Mouse (Mus musculus): ENCODE measurements around the gene Klhl41. TPM values are rescaled to one million over a fixed set of nuclear protein-coding genes. Genes with fewer than 3 reads are reported as not detected.

Klhl41 gene
- total and polyA plus RNA-seq, 2 experiments from 2014 or later, result 0.10 TPM

DNA sequence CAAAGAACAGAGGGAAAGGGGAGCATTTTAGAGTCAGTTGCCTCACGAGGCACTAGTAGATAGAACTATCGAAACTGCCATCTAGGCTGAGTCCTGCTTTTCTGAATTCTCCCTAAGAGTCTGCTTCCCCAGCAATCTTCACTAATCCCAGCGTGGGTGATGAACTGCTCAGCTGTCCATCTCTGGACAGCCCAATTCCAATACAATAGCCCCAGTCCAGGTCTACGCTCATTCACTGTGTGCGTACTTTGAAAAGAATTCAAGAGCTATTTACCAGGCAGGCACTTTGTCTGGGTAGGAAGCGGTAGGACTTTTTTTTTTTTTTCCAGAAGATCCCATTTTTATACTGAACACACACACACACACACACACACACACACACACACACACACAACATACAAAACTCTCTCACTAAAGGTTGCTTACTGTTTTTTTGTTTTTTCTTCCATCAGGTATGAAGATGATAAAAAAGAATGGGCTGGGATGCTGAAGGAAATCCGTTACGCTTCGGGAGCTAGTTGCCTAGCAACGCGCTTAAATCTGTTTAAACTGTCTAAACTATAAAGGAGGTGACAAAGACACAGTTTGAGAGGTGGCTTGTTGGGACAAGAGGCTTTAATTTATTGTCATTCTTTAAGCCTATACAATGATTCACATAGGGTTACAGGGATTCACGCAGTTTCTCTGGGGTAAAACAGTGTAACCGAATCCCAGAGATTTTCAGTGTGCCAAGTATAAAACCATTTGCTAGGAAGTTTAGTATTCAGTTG, 13.3 kb downstream of the Klhl41 start:
- peak; percentile 72 for ATAC-seq

DNA sequence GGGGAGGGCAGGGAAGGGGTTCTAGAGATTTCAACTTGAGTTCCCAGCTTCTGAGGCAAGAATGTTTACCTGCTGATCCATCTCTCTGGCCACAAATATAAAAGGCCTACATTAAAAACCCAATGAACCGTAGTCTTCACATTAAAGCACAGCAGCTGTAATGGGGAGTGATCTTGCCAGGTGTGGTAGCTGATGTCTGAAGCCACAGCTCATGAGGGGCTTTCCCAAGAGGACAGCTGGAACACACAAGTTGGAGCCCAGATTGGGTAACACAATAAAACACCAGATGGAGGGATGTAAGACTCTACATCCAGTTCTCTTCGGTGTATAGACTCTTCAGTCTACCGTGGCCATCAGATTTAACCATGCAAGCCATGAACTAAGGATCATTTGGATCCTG, 14.6 kb downstream of the Klhl41 start:
- Histone ChIP-seq H3K36me3 (ENCODE audit: insufficient read depth) (peaks cover 19% of the 10 kb centered on the region), H3K9me3 (ENCODE audit: low read length) (no peaks in the 10 kb centered on the region), H3K4me2 (ENCODE audit: low read depth) (no peak overlapping the region), H3K27ac (ENCODE audit: low read depth, low read length) (no peak overlapping the region), H3K4me3 (ENCODE audit: low read depth, low read length) (no peak overlapping the region), H3K27me3 (ENCODE audit: insufficient read depth, low read length) (no peaks in the 10 kb centered on the region), H3K4me1 (ENCODE audit: insufficient read depth) (0 out of 2 replicates have a peak, but pooled peaks cover 3% of the 10 kb centered on the region), H3K9ac (no peak overlapping the region)
- WGBS, result 96% methylated on average over 3 of the region's 3 CpGs
- DNase-seq, result no peak
- no peak for ATAC-seq
- no peak for TF ChIP-seq CTCF (IDR thresholded peaks at IDR 0.05; ENCODE audit: low read depth)

More for the DNA sequence above, 13.3 kb downstream of the Klhl41 start:
- Histone ChIP-seq H3K36me3 (ENCODE audit: insufficient read depth) (peaks cover 13% of the 10 kb centered on the region), H3K9ac (no peak overlapping the region), H3K27ac (ENCODE audit: low read depth, low read length) (no peak overlapping the region), H3K4me2 (ENCODE audit: low read depth) (peak overlapping the region; percentile 37), H3K4me1 (ENCODE audit: insufficient read depth) (0 out of 2 replicates have a peak, but pooled peaks cover 3% of the 10 kb centered on the region), H3K4me3 (ENCODE audit: low read depth, low read length) (peak overlapping the region; percentile 19; the same call in 1 of the 2 replicates), H3K9me3 (ENCODE audit: low read length) (no peaks in the 10 kb centered on the region), H3K27me3 (ENCODE audit: insufficient read depth, low read length) (no peaks in the 10 kb centered on the region)
- TF ChIP-seq CTCF (IDR thresholded peaks at IDR 0.05; ENCODE audit: low read depth), result no peak
- WGBS, result 14% methylated on average over 13 of the region's 13 CpGs
- DNase-seq, result peak; percentile 67

DNA sequence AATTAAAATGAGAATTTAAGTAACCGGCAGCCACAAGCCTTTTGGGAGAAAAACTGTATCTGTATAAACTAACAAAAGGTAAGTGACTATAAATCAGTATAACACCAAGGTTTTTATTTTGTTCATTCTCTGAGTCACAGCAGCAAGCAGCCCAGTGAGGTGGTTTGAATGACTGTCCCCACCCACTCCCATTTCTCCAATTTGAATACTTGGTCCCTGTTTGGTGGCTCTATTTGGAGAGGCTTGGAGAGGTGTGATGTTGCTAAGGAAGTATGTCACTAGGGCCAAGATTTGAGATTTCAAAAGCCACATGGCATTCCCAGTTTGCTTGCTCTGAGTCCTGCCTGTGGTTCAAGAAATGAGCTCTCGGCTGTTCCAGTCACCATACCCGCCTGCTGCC, 20.3 kb downstream of the Klhl41 start:
- peaks cover 50% of the 10 kb centered on the region for H3K36me3 ChIP-seq (ENCODE audit: insufficient read depth)
- ATAC-seq (no peak), DNase-seq (no peak)
- H3K9me3 ChIP-seq (ENCODE audit: low read length), result no peaks in the 10 kb centered on the region
- no peak overlapping the region for H3K9ac ChIP-seq
- WGBS, result 86% methylated on average over 3 of the region's 3 CpGs
- no peak for TF ChIP-seq CTCF (IDR thresholded peaks at IDR 0.05; ENCODE audit: low read depth)
- no peak overlapping the region for H3K27ac ChIP-seq (ENCODE audit: low read depth, low read length)
- no peaks in the 10 kb centered on the region for H3K27me3 ChIP-seq (ENCODE audit: insufficient read depth, low read length)
- no peak overlapping the region for H3K4me2 ChIP-seq (ENCODE audit: low read depth)
- H3K4me1 ChIP-seq (ENCODE audit: insufficient read depth), result no peaks in the 10 kb centered on the region
- H3K4me3 ChIP-seq (ENCODE audit: low read depth, low read length), result no peak overlapping the region

DNA sequence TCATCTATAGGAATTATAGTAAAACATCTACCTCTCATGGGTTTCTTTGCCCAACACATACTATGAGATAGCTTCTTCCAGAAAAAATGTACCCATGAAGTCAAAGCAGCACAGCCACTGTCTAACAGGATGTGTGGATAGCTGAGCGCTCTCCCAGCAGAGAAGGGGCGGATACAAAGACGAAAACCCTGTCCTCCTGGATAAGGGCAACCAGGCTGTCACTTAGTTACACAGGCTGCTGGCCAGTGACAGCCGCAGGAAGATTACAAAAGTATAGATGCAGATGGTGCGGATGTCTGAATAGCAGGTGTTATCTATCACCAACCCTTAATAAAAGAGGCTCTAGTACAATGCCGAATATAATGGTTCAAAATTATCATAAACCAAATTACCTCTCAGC, 20.9 kb downstream of the Klhl41 start:
- DNase-seq (no peak), ATAC-seq (no peak)
- Histone ChIP-seq H3K4me3 (ENCODE audit: low read depth, low read length) (no peak overlapping the region), H3K4me1 (ENCODE audit: insufficient read depth) (no peaks in the 10 kb centered on the region), H3K27ac (ENCODE audit: low read depth, low read length) (no peak overlapping the region), H3K4me2 (ENCODE audit: low read depth) (no peak overlapping the region), H3K9me3 (ENCODE audit: low read length) (no peaks in the 10 kb centered on the region), H3K36me3 (ENCODE audit: insufficient read depth) (peaks cover 50% of the 10 kb centered on the region), H3K27me3 (ENCODE audit: insufficient read depth, low read length) (no peaks in the 10 kb centered on the region), H3K9ac (no peak overlapping the region)
- TF ChIP-seq CTCF (IDR thresholded peaks at IDR 0.05; ENCODE audit: low read depth), result no peak
- 93% methylated on average over 6 of the region's 6 CpGs for WGBS

DNA sequence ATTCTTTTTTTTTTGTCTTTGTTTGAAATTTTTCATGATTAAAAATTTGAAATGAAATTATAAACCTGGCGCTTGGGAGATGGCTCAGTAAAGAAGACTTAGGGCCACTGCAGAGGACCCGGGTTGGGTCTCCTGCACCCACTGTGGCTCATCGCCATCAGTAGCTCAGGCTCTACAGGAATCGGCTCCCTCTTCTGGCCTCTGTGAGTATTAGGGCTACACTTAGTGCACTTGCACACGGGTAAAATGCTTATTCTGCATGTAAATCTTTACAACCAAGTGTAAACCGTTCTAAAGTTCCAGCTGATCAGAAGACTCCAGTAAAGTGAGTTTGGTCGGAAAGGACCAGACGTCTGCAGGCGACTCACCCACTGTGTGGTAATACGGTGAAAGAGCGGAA, 23.6 kb downstream of the Klhl41 start:
- Histone ChIP-seq H3K9me3 (ENCODE audit: low read length) (no peaks in the 10 kb centered on the region), H3K4me1 (ENCODE audit: insufficient read depth) (no peaks in the 10 kb centered on the region), H3K4me2 (ENCODE audit: low read depth) (no peak overlapping the region), H3K27ac (ENCODE audit: low read depth, low read length) (no peak overlapping the region), H3K9ac (no peak overlapping the region), H3K27me3 (ENCODE audit: insufficient read depth, low read length) (no peaks in the 10 kb centered on the region), H3K36me3 (ENCODE audit: insufficient read depth) (peaks cover 44% of the 10 kb centered on the region), H3K4me3 (ENCODE audit: low read depth, low read length) (no peak overlapping the region)
- DNase-seq (no peak), ATAC-seq (no peak)
- 93% methylated on average over 11 of the region's 11 CpGs for WGBS
- no peak for TF ChIP-seq CTCF (IDR thresholded peaks at IDR 0.05; ENCODE audit: low read depth)

DNA sequence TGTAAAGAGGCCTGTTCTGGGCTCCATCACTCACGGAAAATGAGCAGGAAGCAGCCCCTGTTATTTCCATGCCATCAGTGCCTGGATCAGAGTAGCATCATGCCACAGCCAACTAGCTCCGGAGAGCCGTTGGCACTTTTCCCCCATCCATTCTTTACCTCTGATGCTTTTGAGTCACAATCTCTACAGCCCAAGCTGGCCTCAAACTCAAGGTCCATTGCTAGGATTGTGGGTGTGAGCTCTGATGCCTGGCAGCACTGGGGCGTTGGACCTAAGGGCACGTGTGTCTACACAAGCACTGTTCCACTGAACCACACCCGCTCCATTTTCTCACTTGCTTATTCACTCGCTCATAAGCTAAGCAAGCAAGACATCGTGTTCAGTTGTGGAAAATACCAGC, 30.5 kb downstream of the Klhl41 start:
- no peaks in the 10 kb centered on the region for H3K4me1 ChIP-seq (ENCODE audit: insufficient read depth)
- H3K27ac ChIP-seq (ENCODE audit: low read depth, low read length), result no peak overlapping the region
- no peak overlapping the region for H3K4me2 ChIP-seq (ENCODE audit: low read depth)
- H3K9ac ChIP-seq, result no peak overlapping the region
- TF ChIP-seq CTCF (IDR thresholded peaks at IDR 0.05; ENCODE audit: low read depth), result no peak
- DNase-seq (no peak), ATAC-seq (no peak)
- 97% methylated on average over 8 of the region's 8 CpGs for WGBS
- H3K9me3 ChIP-seq (ENCODE audit: low read length), result no peaks in the 10 kb centered on the region
- H3K27me3 ChIP-seq (ENCODE audit: insufficient read depth, low read length), result no peaks in the 10 kb centered on the region
- H3K36me3 ChIP-seq (ENCODE audit: insufficient read depth), result peaks cover 53% of the 10 kb centered on the region
- H3K4me3 ChIP-seq (ENCODE audit: low read depth, low read length), result no peak overlapping the region

DNA sequence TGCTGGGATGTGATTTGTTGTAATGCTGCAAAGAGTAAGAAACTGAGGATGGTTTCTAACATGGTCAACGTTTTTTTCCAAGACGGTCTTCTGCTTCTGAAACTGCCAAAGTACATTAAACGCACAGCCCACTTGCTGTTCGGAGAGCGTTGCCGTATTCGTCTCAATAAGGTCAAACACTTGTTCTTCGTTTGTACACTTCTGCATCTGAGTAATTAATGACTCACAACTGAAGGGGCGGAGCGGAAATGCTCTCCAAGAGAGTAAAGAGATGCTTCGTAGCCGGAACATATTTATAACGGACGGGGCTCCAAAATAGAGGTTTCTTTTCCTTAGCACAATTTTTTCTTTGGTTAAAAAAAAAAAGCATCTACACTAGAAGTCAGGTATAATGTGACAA, 42.3 kb downstream of the Klhl41 start:
- H3K27ac ChIP-seq (ENCODE audit: low read depth, low read length), result no peak overlapping the region
- no peak overlapping the region for H3K4me3 ChIP-seq (ENCODE audit: low read depth, low read length)
- ATAC-seq (no peak), DNase-seq (peak; percentile 3)
- 76% methylated on average over 14 of the region's 14 CpGs for WGBS
- TF ChIP-seq CTCF (IDR thresholded peaks at IDR 0.05; ENCODE audit: low read depth), result no peak
- no peaks in the 10 kb centered on the region for H3K27me3 ChIP-seq (ENCODE audit: insufficient read depth, low read length)
- H3K9ac ChIP-seq, result peak overlapping the region; percentile 61; the same call in 1 of the 2 replicates
- H3K9me3 ChIP-seq (ENCODE audit: low read length), result no peaks in the 10 kb centered on the region
- H3K4me2 ChIP-seq (ENCODE audit: low read depth), result peak overlapping the region; percentile 84
- H3K4me1 ChIP-seq (ENCODE audit: insufficient read depth), result 0 out of 2 replicates have a peak, but pooled peaks cover 5% of the 10 kb centered on the region
- H3K36me3 ChIP-seq (ENCODE audit: insufficient read depth), result peaks cover 3% of the 10 kb centered on the region; the same call in 1 of the 2 replicates

All from forebrain, postnatal 0 days (tissue).